Mouse (Mus musculus) embryonic facial prominence, embryonic 13.5 days (tissue): Measurements from ENCODE around the gene Itgb1bp2. TPM values are rescaled to one million over a fixed set of nuclear protein-coding genes. Genes with fewer than 3 reads are reported as not detected.

ENCODE experiments used
- ATAC-seq: fragments of 200-750 bp; cut with Nextera tagmentation; 2 replicates; pipeline ENCODE4 v1.8.0; 2017; ENCODE audit warnings: low read depth; ENCODE audit not compliant: insufficient number of reproducible peaks, insufficient read depth, low FRiP score, low TSS enrichment
- H3K27ac ChIP-seq: fragments of 300-500 bp; sonication (generic); 2 replicates; pipeline ENCODE4 v1.5.1; 2015; ENCODE audit warnings: moderate library complexity, mild to moderate bottlenecking, inconsistent platforms
- H3K27me3 ChIP-seq: fragments of 300-500 bp; sonication (generic); 2 replicates; pipeline ENCODE4 v1.6.1; 2015; ENCODE audit warnings: mild to moderate bottlenecking, inconsistent platforms
- H3K36me3 ChIP-seq: fragments of 300-500 bp; sonication (generic); 2 replicates; pipeline ENCODE4 v1.6.1; 2015; ENCODE audit warnings: mild to moderate bottlenecking, inconsistent platforms
- H3K4me1 ChIP-seq: fragments of 300-500 bp; sonication (generic); 2 replicates; pipeline ENCODE4 v1.6.1; 2015; ENCODE audit warnings: inconsistent platforms
- H3K4me2 ChIP-seq: fragments of 300-500 bp; sonication (generic); 2 replicates; pipeline ENCODE4 v1.6.1; 2015; ENCODE audit warnings: moderate library complexity, mild to moderate bottlenecking, inconsistent platforms
- H3K4me3 ChIP-seq: fragments of 300-500 bp; sonication (generic); 2 replicates; pipeline ENCODE4 v1.5.1; 2015; ENCODE audit warnings: mild to moderate bottlenecking, inconsistent platforms
- H3K9ac ChIP-seq: fragments of 300-500 bp; sonication (generic); 2 replicates; pipeline ENCODE4 v1.6.1; 2015; ENCODE audit warnings: mild to moderate bottlenecking, inconsistent platforms
- H3K9me3 ChIP-seq: fragments of 300-500 bp; sonication (generic); 2 replicates; pipeline ENCODE4 v1.6.1; 2016; ENCODE audit warnings: inconsistent platforms
- WGBS: fragments of 180-500 bp; shearing (Covaris S2); methylation state at CpG from one replicate; pipeline ENCODE4 v1.1.7; 2015; ENCODE audit warnings: mixed read lengths; 5-methylcytosine and 5-hydroxymethylcytosine counted together
- polyA plus RNA-seq: library from polyadenylated mRNA; unstranded; fragments of >200 nt; fragmentation: Nextera tagmentation; extraction: Ambion mirVana; gene quantifications from 2 replicates; pipeline ENCODE4 v1.2.1, GENCODE M21; 2015

Gene Itgb1bp2
- polyA plus RNA-seq: 4.0 and 6.2 TPM in 2 replicates

DNA sequence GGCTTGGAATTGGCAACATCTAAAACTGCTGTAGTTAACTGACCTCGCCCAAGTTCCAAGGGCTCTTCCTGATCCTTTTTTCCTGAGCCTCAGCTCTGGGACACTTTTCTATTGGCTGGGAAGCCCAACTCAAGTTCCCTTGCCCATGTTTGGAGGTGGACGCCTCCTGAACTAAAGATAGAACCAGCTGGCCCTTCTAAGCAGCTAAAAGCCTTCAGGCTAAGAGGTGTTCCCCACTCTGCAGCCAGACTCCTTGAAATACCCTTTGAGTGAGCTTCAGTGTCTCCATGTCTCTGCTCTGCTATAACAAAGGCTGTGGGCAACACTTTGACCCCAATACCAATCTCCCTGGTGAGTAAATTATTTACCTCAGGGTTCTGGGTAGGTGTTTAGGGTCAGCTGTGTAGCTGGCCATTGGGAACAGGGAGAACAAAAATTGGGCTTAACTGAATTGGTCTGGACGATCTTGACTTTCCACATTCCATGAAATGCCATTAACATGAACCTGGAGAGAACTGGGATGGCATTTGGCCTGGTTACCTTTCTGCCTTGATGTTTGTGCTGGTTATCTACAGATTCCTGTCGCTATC is at the start of gene Itgb1bp2:
TSS of gene Itgb1bp2 (plus strand) at position 203 of the 590 bp plus-strand sequence.
- Histone ChIP-seq H3K27me3 (peaks cover 16% of the 10 kb centered on the region; the same call in 1 of the 2 replicates), H3K4me3 (no peak within 1 kb of the TSS), H3K9me3 (no peaks in the 10 kb centered on the region), H3K9ac (no peak within 1 kb of the TSS), H3K4me2 (no peak within 1 kb of the TSS), H3K36me3 (peaks cover 64% of the 10 kb centered on the region), H3K27ac (no peak within 1 kb of the TSS), H3K4me1 (no peaks in the 10 kb centered on the region)
- 70% methylated on average over 4 of the region's 4 CpGs for WGBS
- ATAC-seq: no peak

- peak overlapping the region; percentile 79 for H3K27ac ChIP-seq
- ATAC-seq: no peak
- H3K4me2 ChIP-seq: peak overlapping the region; percentile 69
- peak overlapping the region; percentile 76 for H3K9ac ChIP-seq
- H3K4me3 ChIP-seq: peak overlapping the region; percentile 54
- 31% methylated on average over 36 of the region's 36 CpGs for WGBS
- H3K27me3 ChIP-seq: peaks cover 19% of the 10 kb centered on the region; the same call in 1 of the 2 replicates
- peaks cover 19% of the 10 kb centered on the region for H3K4me1 ChIP-seq
- peaks cover 15% of the 10 kb centered on the region; the same call in 1 of the 2 replicates for H3K36me3 ChIP-seq
- H3K9me3 ChIP-seq: no peaks in the 10 kb centered on the region
Observed at GRCm38 (mm10) chrX:101418946-101419724, 29.8 kb upstream of the Itgb1bp2 start.

DNA sequence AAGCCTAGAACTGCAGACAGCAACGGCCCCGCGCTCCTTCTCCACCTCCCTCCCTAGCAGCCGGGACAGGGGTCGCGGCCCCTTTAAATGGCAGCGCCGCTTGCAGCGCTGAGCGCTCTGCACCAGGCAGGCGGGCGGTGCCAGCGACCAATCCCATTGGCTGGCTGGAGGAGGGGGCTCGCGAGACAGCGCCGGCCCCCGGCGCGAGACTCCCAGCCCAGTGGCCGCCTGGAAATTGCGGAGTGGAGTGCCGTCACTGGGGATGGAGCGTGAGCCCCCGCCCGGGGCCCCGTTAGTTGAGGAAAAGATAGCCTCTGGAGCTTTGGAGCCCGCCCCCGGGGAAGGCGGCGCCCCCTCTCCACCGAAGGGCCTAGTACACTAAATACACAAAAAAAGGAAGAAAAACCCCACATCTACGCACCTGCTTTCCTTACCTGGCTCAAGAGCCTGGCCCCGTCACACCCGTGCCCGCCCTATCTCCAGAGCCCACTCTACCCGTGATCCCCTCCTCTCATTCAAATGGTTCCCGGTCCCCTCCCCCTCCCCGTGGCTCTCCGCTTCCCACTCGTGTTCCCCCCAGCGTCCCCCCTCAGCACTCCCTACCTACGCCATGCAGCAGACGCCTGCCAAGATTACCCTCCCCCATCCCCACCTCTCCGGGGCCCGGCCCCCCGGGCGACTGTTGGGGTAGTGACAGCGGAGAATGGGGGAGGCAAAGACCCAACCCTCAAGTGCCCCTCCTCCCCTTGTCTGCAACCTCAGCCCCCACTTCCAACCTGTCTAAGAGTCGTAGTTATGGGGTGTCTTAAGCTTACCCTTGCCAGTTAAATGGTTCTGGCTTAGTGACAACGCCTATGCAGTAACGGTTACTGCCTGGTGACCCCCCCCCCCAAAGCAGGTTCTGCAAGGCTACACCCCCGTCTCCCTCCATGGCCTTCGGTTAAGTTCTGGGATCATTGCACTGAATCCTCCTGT is 28.9 kb upstream of the Itgb1bp2 start:
- 22% methylated on average over 52 of the region's 54 CpGs for WGBS
- H3K27ac ChIP-seq: peak overlapping the region; percentile 79
- H3K4me2 ChIP-seq: peak overlapping the region; percentile 69
- H3K9ac ChIP-seq: peak overlapping the region; percentile 76
- 0 out of 2 replicates have a peak, but pooled peaks cover 10% of the 10 kb centered on the region for H3K36me3 ChIP-seq
- no peaks in the 10 kb centered on the region for H3K9me3 ChIP-seq
- peak; percentile 94 for ATAC-seq
- peaks cover 19% of the 10 kb centered on the region; the same call in 1 of the 2 replicates for H3K27me3 ChIP-seq
- H3K4me3 ChIP-seq: peak overlapping the region; percentile 54
- peaks cover 19% of the 10 kb centered on the region for H3K4me1 ChIP-seq

DNA sequence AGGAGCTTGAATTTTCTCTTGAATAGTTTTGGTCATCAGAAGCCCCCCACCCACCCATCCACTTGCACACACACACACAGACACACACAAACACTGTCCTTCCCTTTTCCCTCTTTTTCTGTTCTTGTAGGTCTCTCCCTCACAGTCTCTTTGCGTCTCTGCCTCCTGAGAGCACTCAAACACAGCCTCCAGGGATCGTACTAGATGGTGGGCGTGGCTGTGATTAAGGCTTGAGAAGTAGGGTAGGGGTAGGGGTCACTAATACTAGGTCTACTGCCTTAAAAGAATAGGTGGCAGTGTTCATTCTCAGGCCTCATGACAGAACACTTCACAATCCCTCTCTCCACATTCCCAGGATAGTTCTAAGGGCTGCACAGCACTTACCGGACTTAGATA is 28.2 kb upstream of the Itgb1bp2 start, which contains the start of gene Zmym3:
TSS of gene Zmym3 (minus strand) at position 150 of the 396 bp plus-strand sequence.
- H3K9me3 ChIP-seq: no peaks in the 10 kb centered on the region
- 0 out of 2 replicates have a peak, but pooled peaks cover 7% of the 10 kb centered on the region for H3K36me3 ChIP-seq
- ATAC-seq: no peak
- peak within 1 kb of the TSS; percentile 60 for H3K27ac ChIP-seq
- H3K4me3 ChIP-seq: peak within 1 kb of the TSS; percentile 54
- peak within 1 kb of the TSS; percentile 69 for H3K4me2 ChIP-seq
- WGBS: 31% methylated on average over 4 of the region's 4 CpGs
- peaks cover 19% of the 10 kb centered on the region; the same call in 1 of the 2 replicates for H3K27me3 ChIP-seq
- peaks cover 19% of the 10 kb centered on the region for H3K4me1 ChIP-seq
- peak within 1 kb of the TSS; percentile 68 for H3K9ac ChIP-seq

DNA sequence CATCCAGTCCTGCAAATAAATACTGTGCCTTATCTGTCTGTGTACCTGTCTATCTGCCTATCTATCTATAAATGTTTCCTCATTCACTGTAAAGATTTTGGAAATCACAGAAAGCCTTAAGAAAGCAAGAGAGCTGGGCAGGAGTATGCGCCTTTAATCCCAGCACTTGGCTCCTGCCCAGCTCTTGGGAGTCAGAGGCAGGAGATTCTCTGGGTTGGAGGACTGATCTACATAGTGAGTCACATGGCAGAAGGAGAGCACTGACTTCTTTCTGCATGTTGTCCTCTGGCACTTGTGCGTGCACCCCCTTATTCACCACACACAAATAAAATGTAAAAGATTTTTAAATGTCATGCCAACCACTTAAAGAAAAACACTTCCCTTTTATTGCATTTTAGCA is 25.4 kb upstream of the Itgb1bp2 start:
- H3K4me1 ChIP-seq: peaks cover 7% of the 10 kb centered on the region
- no peak for ATAC-seq
- no peak overlapping the region for H3K9ac ChIP-seq
- H3K4me3 ChIP-seq: no peak overlapping the region
- H3K4me2 ChIP-seq: no peak overlapping the region
- no peaks in the 10 kb centered on the region for H3K36me3 ChIP-seq
- 72% methylated on average over 2 of the region's 2 CpGs for WGBS
- no peak overlapping the region for H3K27ac ChIP-seq
- peaks cover 8% of the 10 kb centered on the region; the same call in 1 of the 2 replicates for H3K27me3 ChIP-seq
- H3K9me3 ChIP-seq: no peaks in the 10 kb centered on the region

GRCm38 (mm10) chrX:101427774-101428173 is 21.1 kb upstream of the Itgb1bp2 start:
- no peak overlapping the region for H3K27ac ChIP-seq
- no peak overlapping the region for H3K4me3 ChIP-seq
- H3K4me2 ChIP-seq: no peak overlapping the region
- H3K36me3 ChIP-seq: peaks cover 12% of the 10 kb centered on the region; the same call in 1 of the 2 replicates
- no peaks in the 10 kb centered on the region for H3K27me3 ChIP-seq
- no peaks in the 10 kb centered on the region for H3K4me1 ChIP-seq
- ATAC-seq: no peak
- H3K9me3 ChIP-seq: no peaks in the 10 kb centered on the region
- no peak overlapping the region for H3K9ac ChIP-seq
- WGBS: 11% methylated on average over 1 of the region's 1 CpGs

- H3K4me1 ChIP-seq: no peaks in the 10 kb centered on the region
- WGBS: 25% methylated on average over 7 of the region's 7 CpGs
- H3K27me3 ChIP-seq: no peaks in the 10 kb centered on the region
- H3K9me3 ChIP-seq: no peaks in the 10 kb centered on the region
- H3K27ac ChIP-seq: peak overlapping the region; percentile 95
- H3K4me2 ChIP-seq: peak overlapping the region; percentile 48
- H3K36me3 ChIP-seq: peaks cover 16% of the 10 kb centered on the region
- H3K4me3 ChIP-seq: peak overlapping the region; percentile 61
- ATAC-seq: no peak
- H3K9ac ChIP-seq: 0 out of 2 replicates have a peak overlapping the region, but pooled peaks have one; percentile 54
Observed at GRCm38 (mm10) chrX:101428785-101429141, 20.1 kb upstream of the Itgb1bp2 start.

DNA sequence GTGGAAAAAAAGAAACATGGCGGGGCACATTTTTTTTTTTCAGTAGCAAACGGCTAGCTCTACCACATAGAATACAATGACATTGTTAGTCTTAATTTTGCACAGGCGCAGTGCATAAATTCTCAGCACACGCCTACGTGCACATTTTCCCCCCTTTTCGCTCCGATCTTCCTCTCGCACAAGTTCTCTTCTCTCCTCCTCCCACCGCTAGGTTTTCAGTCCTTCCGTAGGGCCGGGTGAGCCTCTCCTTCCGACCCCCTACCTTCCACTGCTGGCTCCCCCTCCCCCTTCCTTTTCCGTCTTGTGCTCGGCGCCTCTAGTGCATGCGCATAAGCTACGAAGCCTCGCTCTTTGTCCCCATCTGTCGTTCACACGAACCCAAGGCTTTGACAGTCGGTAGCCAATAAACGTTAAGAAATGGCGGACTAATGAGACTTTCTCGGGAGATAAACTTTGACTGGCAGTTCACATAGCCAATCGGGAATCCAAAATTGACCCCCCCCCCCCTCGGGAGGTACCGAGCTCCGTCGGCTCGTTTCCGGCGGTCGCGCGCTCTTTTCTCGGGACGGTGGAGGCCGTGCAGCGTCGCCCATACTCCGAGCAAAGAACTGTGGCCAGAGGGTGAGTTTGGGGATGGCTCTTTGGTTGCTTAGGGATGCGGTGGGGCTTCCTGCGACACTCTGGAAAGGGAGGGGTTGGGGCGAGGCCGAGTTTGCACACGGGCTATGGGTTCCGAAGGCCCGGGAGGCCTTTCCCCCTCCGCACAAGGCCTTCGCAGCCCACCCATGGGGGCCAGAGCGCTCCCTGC is 19.5 kb upstream of the Itgb1bp2 start, which contains the start of gene Nono:
TSS of gene Nono (plus strand) at position 177 of the 808 bp plus-strand sequence.
- Histone ChIP-seq H3K4me2 (peak within 1 kb of the TSS; percentile 57), H3K9ac (peak within 1 kb of the TSS; percentile 88), H3K27me3 (no peaks in the 10 kb centered on the region), H3K27ac (peak within 1 kb of the TSS; percentile 95), H3K4me3 (peak within 1 kb of the TSS; percentile 61), H3K36me3 (peaks cover 16% of the 10 kb centered on the region), H3K4me1 (no peaks in the 10 kb centered on the region), H3K9me3 (no peaks in the 10 kb centered on the region)
- WGBS: 20% methylated on average over 51 of the region's 51 CpGs
- peak; percentile 95 for ATAC-seq

DNA sequence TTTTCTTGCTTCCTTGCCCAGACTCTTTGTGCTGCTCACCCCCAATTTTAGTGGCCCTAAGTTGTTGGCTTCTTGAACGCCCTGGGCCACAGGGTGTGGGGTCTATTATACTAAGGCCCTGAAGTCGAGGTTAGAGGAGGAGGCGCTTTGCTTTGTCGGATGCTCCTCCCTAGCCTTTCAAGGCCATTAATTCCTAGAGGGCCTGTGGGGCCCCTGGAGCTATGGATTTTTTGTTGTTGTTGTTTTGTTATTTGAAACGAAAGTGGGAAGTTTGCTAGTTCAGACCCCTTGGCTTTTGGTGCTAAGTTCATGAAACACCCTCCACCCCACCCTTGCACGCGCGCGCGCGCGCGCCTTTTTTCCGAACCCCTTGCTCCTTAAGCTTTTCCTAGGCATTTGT is 18.9 kb upstream of the Itgb1bp2 start:
- peak; percentile 46; the same call in 1 of the 2 replicates for ATAC-seq
- Histone ChIP-seq H3K4me2 (peak overlapping the region; percentile 57), H3K27ac (peak overlapping the region; percentile 95), H3K27me3 (no peaks in the 10 kb centered on the region), H3K4me3 (peak overlapping the region; percentile 61), H3K36me3 (peaks cover 16% of the 10 kb centered on the region), H3K9me3 (no peaks in the 10 kb centered on the region), H3K4me1 (no peaks in the 10 kb centered on the region), H3K9ac (peak overlapping the region; percentile 88)
- WGBS: 41% methylated on average over 14 of the region's 14 CpGs

GRCm38 (mm10) chrX:101451147-101451546 is 2.3 kb downstream of the Itgb1bp2 start:
- no peaks in the 10 kb centered on the region for H3K4me1 ChIP-seq
- H3K9me3 ChIP-seq: no peaks in the 10 kb centered on the region
- H3K4me3 ChIP-seq: no peak overlapping the region
- H3K9ac ChIP-seq: no peak overlapping the region
- peaks cover 44% of the 10 kb centered on the region for H3K36me3 ChIP-seq
- ATAC-seq: no peak
- H3K4me2 ChIP-seq: no peak overlapping the region
- peaks cover 15% of the 10 kb centered on the region; the same call in 1 of the 2 replicates for H3K27me3 ChIP-seq
- H3K27ac ChIP-seq: no peak overlapping the region
- WGBS: 81% methylated on average over 1 of the region's 1 CpGs
